Mouse (Mus musculus): ENCODE measurements around the gene Prepl. TPM values are rescaled to one million over a fixed set of nuclear protein-coding genes. Genes with fewer than 3 reads are reported as not detected.

Gene Prepl
- 21.7 and 23.8 TPM in 2 replicates for polyA plus RNA-seq (2015; fragmentation: Nextera tagmentation; extraction: Ambion mirVana)

- Histone ChIP-seq H3K27ac (peak within 1 kb of the TSS; percentile 92), H3K4me2 (peak within 1 kb of the TSS; percentile 63), H3K9ac (peak within 1 kb of the TSS; percentile 71), H3K27me3 (no peaks in the 10 kb centered on the region), H3K4me3 (peak within 1 kb of the TSS; percentile 92), H3K9me3 (no peaks in the 10 kb centered on the region), H3K4me1 (peaks cover 14% of the 10 kb centered on the region), H3K36me3 (no peaks in the 10 kb centered on the region)
- WGBS, result under 1% methylated on average over 63 of the region's 63 CpGs
- peak; percentile 98 for ATAC-seq (ENCODE audit: borderline replicate concordance, extremely low read depth, low FRiP score, low TSS enrichment)
Observed at GRCm38 (mm10) chr17:85090120-85091099, at the start of gene Prepl, which contains the start of gene Camkmt. Gene Prepl, minus strand, starts transcription at chr17:85090241. Gene Camkmt, plus strand, starts transcription at chr17:85090552.

GRCm38 (mm10) chr17:85138393-85138792, 48.4 kb upstream of the Prepl start:
- Histone ChIP-seq H3K9ac (no peak overlapping the region), H3K27me3 (no peaks in the 10 kb centered on the region), H3K27ac (no peak overlapping the region), H3K4me1 (no peaks in the 10 kb centered on the region), H3K9me3 (no peaks in the 10 kb centered on the region), H3K4me2 (no peak overlapping the region), H3K4me3 (no peak overlapping the region), H3K36me3 (no peaks in the 10 kb centered on the region)
- ATAC-seq (ENCODE audit: borderline replicate concordance, extremely low read depth, low FRiP score, low TSS enrichment), result no peak
- WGBS, result 78% methylated on average over 1 of the region's 1 CpGs

DNA sequence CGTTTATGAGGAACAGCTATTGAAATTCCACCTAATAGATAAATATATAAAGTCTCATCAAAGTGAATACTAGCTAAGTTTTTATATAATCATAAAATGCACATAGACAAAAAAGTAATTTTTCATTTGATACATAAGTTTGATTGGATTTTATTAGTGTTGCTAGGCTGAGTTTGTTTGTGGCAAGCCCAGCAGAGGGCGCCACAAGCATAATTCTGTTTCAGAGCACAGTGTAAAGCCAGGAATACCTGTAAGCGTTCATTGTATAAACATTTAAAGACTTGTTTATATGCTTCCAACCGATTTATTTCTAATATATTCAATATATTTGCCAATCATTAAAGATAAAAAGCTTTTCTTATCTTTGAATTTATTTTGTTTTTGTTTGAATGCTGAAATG, 26.6 kb upstream of the Prepl start:
- no peak for ATAC-seq (ENCODE audit: borderline replicate concordance, extremely low read depth, low FRiP score, low TSS enrichment)
- no peaks in the 10 kb centered on the region for H3K4me1 ChIP-seq
- H3K4me2 ChIP-seq, result no peak overlapping the region
- no peaks in the 10 kb centered on the region for H3K36me3 ChIP-seq
- no peaks in the 10 kb centered on the region for H3K9me3 ChIP-seq
- H3K4me3 ChIP-seq, result no peak overlapping the region
- 24% methylated on average over 4 of the region's 4 CpGs for WGBS
- H3K27ac ChIP-seq, result no peak overlapping the region
- H3K27me3 ChIP-seq, result no peaks in the 10 kb centered on the region
- H3K9ac ChIP-seq, result no peak overlapping the region

DNA sequence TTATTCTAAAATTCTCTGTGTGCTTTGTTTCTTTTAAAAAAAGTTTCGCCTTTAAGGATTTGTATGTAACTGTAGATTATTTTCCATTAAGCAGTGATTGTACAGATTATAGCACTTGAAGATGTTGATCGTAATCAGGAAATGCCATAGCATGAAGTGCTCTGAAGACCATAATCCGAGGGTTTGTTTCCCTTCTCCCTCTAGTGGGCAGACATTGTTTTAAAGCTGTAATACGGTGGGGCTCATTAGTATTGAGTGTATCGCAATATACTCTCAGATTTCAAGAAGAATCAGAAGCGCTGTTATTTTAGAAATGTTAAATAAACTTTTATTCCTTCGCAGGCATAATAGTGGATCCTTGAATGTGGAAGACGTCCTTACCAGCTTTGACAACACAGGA, 23.4 kb upstream of the Prepl start:
- H3K9ac ChIP-seq, result no peak overlapping the region
- H3K4me1 ChIP-seq, result no peaks in the 10 kb centered on the region
- WGBS, result 79% methylated on average over 8 of the region's 8 CpGs
- H3K27me3 ChIP-seq, result no peaks in the 10 kb centered on the region
- H3K4me3 ChIP-seq, result no peak overlapping the region
- no peak overlapping the region for H3K27ac ChIP-seq
- H3K4me2 ChIP-seq, result no peak overlapping the region
- H3K36me3 ChIP-seq, result no peaks in the 10 kb centered on the region
- no peak for ATAC-seq (ENCODE audit: borderline replicate concordance, extremely low read depth, low FRiP score, low TSS enrichment)
- H3K9me3 ChIP-seq, result no peaks in the 10 kb centered on the region

DNA sequence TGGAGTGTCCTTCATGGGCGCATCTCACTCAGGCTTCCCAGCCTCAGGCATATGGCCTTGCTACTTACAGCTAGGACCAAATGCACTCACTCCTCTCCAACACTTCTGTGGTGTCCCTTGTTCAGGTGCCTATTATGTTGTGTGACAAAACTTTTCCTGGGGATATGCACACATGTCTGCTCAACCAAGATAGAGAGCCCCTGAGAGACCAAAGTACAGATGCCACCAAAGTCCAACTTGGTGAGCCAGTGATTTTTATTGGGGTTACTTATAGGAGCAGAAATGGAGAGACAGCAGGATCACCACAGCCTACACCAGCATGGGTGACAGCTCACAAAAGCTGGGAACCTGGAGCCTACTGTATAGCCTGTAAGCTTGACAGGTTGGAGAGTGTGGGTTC, 20.6 kb upstream of the Prepl start:
- H3K4me1 ChIP-seq, result no peaks in the 10 kb centered on the region
- WGBS, result 97% methylated on average over 1 of the region's 1 CpGs
- no peak overlapping the region for H3K27ac ChIP-seq
- no peak overlapping the region for H3K4me3 ChIP-seq
- H3K9me3 ChIP-seq, result no peaks in the 10 kb centered on the region
- H3K4me2 ChIP-seq, result no peak overlapping the region
- ATAC-seq (ENCODE audit: borderline replicate concordance, extremely low read depth, low FRiP score, low TSS enrichment), result no peak
- H3K36me3 ChIP-seq, result no peaks in the 10 kb centered on the region
- H3K9ac ChIP-seq, result no peak overlapping the region
- H3K27me3 ChIP-seq, result no peaks in the 10 kb centered on the region

DNA sequence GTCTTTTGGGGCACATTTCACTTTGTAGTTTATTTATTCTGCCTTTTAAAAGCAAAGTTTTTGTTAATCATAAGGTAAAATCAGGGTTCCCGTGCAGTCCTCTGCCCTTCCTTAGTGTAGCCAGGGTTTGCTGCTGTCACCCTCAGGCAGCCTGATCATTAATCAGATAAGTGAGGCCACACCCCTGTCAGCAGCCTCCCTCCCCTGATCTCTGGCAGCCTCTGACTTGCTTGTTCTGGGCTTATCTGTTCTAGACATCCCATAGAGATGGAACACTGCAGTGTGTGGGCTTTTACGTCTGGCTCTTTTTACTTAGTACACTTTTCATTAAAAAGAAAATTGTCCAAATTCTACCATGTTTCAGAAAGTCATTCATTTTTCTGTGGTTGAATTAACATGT, 13.3 kb upstream of the Prepl start:
- H3K27me3 ChIP-seq, result no peaks in the 10 kb centered on the region
- ATAC-seq (ENCODE audit: borderline replicate concordance, extremely low read depth, low FRiP score, low TSS enrichment), result no peak
- H3K9ac ChIP-seq, result no peak overlapping the region
- H3K4me3 ChIP-seq, result no peak overlapping the region
- WGBS, result 32% methylated on average over 2 of the region's 2 CpGs
- no peak overlapping the region for H3K4me2 ChIP-seq
- H3K4me1 ChIP-seq, result no peaks in the 10 kb centered on the region
- no peak overlapping the region for H3K27ac ChIP-seq
- H3K9me3 ChIP-seq, result no peaks in the 10 kb centered on the region
- peaks cover 6% of the 10 kb centered on the region; the same call in 1 of the 2 replicates for H3K36me3 ChIP-seq

GRCm38 (mm10) chr17:85101751-85102150, 11.7 kb upstream of the Prepl start:
- no peaks in the 10 kb centered on the region for H3K4me1 ChIP-seq
- 77% methylated on average over 7 of the region's 7 CpGs for WGBS
- H3K4me3 ChIP-seq, result no peak overlapping the region
- H3K9ac ChIP-seq, result no peak overlapping the region
- H3K4me2 ChIP-seq, result no peak overlapping the region
- no peak overlapping the region for H3K27ac ChIP-seq
- peaks cover 15% of the 10 kb centered on the region for H3K36me3 ChIP-seq
- H3K9me3 ChIP-seq, result no peaks in the 10 kb centered on the region
- ATAC-seq (ENCODE audit: borderline replicate concordance, extremely low read depth, low FRiP score, low TSS enrichment), result no peak
- H3K27me3 ChIP-seq, result no peaks in the 10 kb centered on the region

- H3K27ac ChIP-seq, result no peak overlapping the region
- 84% methylated on average over 3 of the region's 3 CpGs for WGBS
Observed at GRCm38 (mm10) chr17:85100232-85100631, 10.2 kb upstream of the Prepl start.

GRCm38 (mm10) chr17:85098677-85099323, 8.8 kb upstream of the Prepl start:
- Histone ChIP-seq H3K27me3 (no peaks in the 10 kb centered on the region), H3K4me2 (no peak overlapping the region), H3K27ac (no peak overlapping the region), H3K9me3 (no peaks in the 10 kb centered on the region), H3K9ac (no peak overlapping the region), H3K4me1 (no peaks in the 10 kb centered on the region), H3K36me3 (peaks cover 15% of the 10 kb centered on the region), H3K4me3 (no peak overlapping the region)
- WGBS, result 83% methylated on average over 7 of the region's 7 CpGs
- no peak for ATAC-seq (ENCODE audit: borderline replicate concordance, extremely low read depth, low FRiP score, low TSS enrichment)

More at GRCm38 (mm10) chr17:85100232-85100631, 10.2 kb upstream of the Prepl start:
- H3K4me3 ChIP-seq, result no peak overlapping the region
- H3K9ac ChIP-seq, result no peak overlapping the region
- peaks cover 15% of the 10 kb centered on the region for H3K36me3 ChIP-seq
- no peaks in the 10 kb centered on the region for H3K9me3 ChIP-seq
- no peak overlapping the region for H3K4me2 ChIP-seq
- H3K4me1 ChIP-seq, result no peaks in the 10 kb centered on the region
- no peaks in the 10 kb centered on the region for H3K27me3 ChIP-seq
- no peak for ATAC-seq (ENCODE audit: borderline replicate concordance, extremely low read depth, low FRiP score, low TSS enrichment)

DNA sequence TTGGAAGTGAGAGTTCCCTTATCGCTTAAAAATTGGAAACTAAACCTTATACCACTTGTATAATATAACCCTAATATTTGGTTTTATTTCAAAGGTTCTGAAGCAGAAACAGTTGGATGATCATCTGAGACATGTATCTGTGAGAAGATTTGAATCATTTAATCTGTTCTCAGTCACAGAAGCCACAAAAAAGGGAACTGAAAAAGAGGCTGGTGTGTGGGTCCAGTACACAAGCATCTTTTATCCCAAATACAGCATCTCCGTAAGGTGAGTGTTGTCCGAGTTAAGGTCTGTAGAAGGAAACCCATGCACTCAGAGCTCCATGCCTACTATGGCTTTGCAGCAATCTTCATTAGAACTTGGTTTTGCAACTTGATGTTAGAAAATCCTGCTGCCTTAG, 6.4 kb upstream of the Prepl start:
- H3K4me3 ChIP-seq, result no peak overlapping the region
- no peak for ATAC-seq (ENCODE audit: borderline replicate concordance, extremely low read depth, low FRiP score, low TSS enrichment)
- no peak overlapping the region for H3K27ac ChIP-seq
- no peaks in the 10 kb centered on the region for H3K9me3 ChIP-seq
- WGBS, result 94% methylated on average over 3 of the region's 3 CpGs
- peaks cover 15% of the 10 kb centered on the region for H3K36me3 ChIP-seq
- H3K4me1 ChIP-seq, result peaks cover 3% of the 10 kb centered on the region; the same call in 1 of the 2 replicates
- H3K4me2 ChIP-seq, result no peak overlapping the region
- no peak overlapping the region for H3K9ac ChIP-seq
- no peaks in the 10 kb centered on the region for H3K27me3 ChIP-seq

DNA sequence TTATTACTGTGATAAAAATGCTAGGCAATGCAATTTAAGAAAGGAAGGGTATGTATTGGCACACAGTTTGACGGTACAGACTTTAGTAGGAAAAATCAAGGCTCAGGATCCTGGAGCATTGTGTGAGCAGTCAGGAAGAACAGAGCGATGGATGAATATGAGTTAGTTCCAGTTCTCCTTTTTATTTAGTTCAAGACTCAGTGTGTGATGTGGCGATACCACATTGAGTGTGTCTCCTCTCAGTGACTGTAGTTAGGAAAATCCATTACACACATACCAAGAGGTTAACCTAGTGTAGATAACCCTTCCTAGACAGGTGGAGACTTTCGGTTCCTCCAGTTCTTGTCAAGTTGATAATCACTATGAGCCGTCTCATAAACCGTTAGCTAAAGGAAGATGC, 1.7 kb upstream of the Prepl start:
- Histone ChIP-seq H3K27me3 (no peaks in the 10 kb centered on the region), H3K9me3 (no peaks in the 10 kb centered on the region), H3K4me2 (peak overlapping the region; percentile 63), H3K4me3 (peak overlapping the region; percentile 92), H3K4me1 (peaks cover 14% of the 10 kb centered on the region), H3K27ac (no peak overlapping the region), H3K36me3 (no peaks in the 10 kb centered on the region), H3K9ac (no peak overlapping the region)
- no peak for ATAC-seq (ENCODE audit: borderline replicate concordance, extremely low read depth, low FRiP score, low TSS enrichment)
- 87% methylated on average over 6 of the region's 6 CpGs for WGBS

GRCm38 (mm10) chr17:85089621-85090020, 420 bp downstream of the Prepl start:
- Histone ChIP-seq H3K4me2 (peak overlapping the region; percentile 63), H3K36me3 (no peaks in the 10 kb centered on the region), H3K9ac (peak overlapping the region; percentile 44), H3K4me1 (peaks cover 14% of the 10 kb centered on the region), H3K27me3 (no peaks in the 10 kb centered on the region), H3K9me3 (no peaks in the 10 kb centered on the region), H3K27ac (peak overlapping the region; percentile 58), H3K4me3 (peak overlapping the region; percentile 92)
- peak; percentile 2; the same call in 1 of the 2 replicates for ATAC-seq (ENCODE audit: borderline replicate concordance, extremely low read depth, low FRiP score, low TSS enrichment)
- WGBS, result under 1% methylated on average over 16 of the region's 16 CpGs
